Mouse (Mus musculus): ENCODE measurements at regions not wholly inside any gene's neighbourhood (a gene's known extent, or its start where the extent isn't known, plus 50 kb on each side); places are given as distances from the start of the nearest gene placed in this dataset.
A peak's percentile ranks its signal among the peaks of the same experiment; 100 is the strongest.

GRCm38 (mm10) chr10:26434586-26434985, 58.8 kb upstream of the L3mbtl3 start:
- no peak for DNase-seq (ENCODE audit: low spot score)

- no peak for DNase-seq (ENCODE audit: low spot score)
Measured at GRCm38 (mm10) chr10:26440720-26441119, 64.9 kb upstream of the L3mbtl3 start.

DNA sequence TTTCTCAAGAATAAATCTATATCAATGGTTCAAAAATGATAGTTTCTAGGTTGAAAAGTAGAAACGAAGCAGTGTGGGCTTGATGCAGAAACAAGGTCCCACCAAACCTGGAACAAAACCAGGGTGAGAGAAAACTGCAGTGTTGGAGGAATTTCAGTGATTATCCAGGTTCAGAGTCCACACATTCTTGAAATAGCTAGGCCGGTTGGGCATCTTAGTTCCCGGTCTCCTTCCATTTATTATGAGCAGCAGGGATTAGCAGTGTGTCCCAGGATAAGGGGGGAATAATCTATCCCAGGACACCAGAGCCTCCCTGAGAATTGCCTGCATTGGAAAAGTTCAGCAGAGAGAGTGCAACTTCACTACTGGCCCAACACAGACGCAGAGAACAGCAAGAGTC, 108.5 kb upstream of the L3mbtl3 start:
- no peak for DNase-seq (ENCODE audit: low spot score)

DNA sequence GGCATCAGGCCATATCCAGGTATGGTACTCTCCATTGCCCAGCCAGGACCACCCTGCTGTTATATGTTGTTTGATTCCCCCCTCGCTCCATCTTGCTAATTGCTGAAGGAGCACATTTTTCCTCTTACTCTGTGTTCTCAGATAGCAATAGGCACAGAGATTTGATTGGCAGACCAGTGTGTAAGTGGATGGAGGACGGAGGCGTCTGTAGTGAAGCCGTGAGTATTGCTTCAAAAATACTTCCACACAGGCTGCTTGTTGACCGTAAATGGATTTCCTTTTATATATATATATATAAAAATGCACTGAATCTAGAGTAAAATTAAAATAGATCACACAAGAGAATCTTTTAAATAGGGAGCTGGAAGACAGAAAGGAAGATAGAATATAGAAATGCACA, 115.6 kb upstream of the L3mbtl3 start:
- DNase-seq (ENCODE audit: low spot score), result no peak

GRCm38 (mm10) chr10:26492146-26492545, 116.4 kb upstream of the L3mbtl3 start:
- no peak for DNase-seq (ENCODE audit: low spot score)

- DNase-seq (ENCODE audit: low spot score), result no peak
Measured at GRCm38 (mm10) chr10:26492856-26493484, 117.2 kb upstream of the L3mbtl3 start.

GRCm38 (mm10) chr10:26493801-26494200, 118.0 kb upstream of the L3mbtl3 start:
- DNase-seq (ENCODE audit: low spot score), result no peak

DNA sequence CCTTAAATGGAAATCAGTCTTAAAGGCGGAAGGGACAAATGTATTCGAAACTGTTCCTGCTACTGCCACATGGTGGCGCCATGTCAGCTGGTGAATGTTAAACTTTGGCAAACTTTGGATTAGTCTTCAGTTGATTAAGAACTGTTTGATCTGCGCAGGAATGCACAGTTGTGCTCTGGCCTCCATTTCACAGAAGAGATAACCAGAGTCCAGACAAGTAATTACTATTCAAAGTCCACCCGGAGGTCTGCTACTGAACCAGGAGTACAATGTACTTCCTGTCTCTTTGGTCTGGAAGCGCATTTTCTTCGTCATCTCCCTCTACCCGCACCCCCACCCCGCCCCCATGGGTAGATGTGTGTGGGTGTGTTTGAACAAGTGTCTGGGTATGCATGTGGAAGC, 118.6 kb upstream of the L3mbtl3 start:
- DNase-seq (ENCODE audit: low spot score), result no peak

- no peak for DNase-seq (ENCODE audit: low spot score)
Measured at GRCm38 (mm10) chr10:26500265-26500935, 124.6 kb upstream of the L3mbtl3 start.

GRCm38 (mm10) chr10:26520879-26521278, 145.1 kb upstream of the L3mbtl3 start:
- no peak for DNase-seq (ENCODE audit: low spot score)

DNA sequence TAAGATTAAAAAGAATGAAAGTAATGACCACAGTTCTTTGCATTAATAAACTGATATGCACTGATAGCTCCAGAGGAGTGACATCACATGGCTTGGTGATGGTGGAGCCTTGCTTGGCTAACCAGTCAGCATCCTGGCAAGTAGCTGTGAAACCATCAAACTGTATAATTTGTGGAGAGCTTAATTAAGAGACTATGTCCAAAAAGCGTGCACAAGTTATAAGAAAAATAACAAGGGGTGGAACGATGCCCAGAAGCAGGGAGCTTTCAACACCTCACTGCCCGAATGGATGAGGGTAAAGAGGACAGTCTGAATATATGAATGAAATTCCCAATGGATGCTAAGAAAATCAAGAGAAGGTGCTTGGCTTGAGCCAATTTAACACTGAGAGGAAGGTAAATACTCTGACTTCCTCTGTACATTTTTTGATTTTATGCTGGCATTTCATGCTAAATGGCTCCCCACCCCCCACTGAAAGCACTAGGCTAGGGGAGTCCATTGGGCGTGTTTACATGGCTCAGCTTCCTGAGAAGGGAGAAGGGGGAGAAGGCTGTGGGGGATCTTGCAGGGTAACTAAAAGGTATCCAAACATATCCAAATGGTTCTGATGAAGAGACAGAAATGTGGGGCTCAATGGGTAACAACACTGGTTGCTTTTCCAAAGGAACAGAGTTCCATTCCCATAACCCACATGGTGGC, 150.2 kb upstream of the L3mbtl3 start:
- no peak for DNase-seq (ENCODE audit: low spot score)

DNA sequence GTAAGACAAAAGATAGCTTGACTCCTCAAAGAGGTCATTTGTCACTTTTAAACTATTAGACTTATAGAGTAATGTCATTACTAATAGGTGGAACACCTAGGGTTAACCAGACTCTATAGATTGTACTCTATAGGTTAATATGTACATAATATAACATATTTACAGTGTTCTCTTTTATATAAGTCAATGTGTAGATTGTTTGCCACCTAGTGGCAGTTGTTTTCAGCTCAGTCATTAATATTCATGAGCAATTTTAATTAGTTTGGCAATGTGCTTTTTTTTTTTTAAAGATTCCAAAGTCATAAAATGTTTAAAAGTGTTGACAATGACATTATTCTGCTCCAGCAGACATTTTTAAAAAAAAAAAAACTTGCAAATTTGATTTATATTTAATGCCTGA, 164.4 kb upstream of the L3mbtl3 start:
- DNase-seq (ENCODE audit: low spot score), result no peak

- DNase-seq (ENCODE audit: low spot score), result no peak
Measured at GRCm38 (mm10) chr10:26544061-26544460, 168.3 kb upstream of the L3mbtl3 start.

DNA sequence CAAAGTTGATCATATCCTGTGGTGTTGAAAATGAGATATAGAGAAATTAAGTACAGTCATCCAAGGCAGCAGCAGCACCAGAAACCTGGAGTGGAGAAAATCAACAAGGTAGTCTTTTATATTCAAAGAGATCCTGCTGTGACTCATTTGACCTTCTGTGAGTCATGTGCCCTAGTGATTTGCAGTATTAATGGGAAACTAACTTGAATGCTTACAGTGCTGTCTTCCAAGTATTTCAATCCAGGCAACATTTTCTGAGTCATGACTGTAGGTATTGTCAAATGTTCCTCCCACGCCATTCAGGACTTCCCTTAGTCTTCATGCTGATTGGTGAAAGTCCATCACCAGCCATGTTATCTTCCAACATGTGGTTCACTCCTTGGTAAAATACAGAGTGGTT, 169.0 kb upstream of the L3mbtl3 start:
- no peak for DNase-seq (ENCODE audit: low spot score)

- DNase-seq (ENCODE audit: low spot score), result no peak
Measured at GRCm38 (mm10) chr10:26556246-26556645, 180.5 kb upstream of the L3mbtl3 start.

- no peak for DNase-seq (ENCODE audit: low spot score)
Measured at GRCm38 (mm10) chr10:26558118-26558517, 182.3 kb upstream of the L3mbtl3 start.

DNA sequence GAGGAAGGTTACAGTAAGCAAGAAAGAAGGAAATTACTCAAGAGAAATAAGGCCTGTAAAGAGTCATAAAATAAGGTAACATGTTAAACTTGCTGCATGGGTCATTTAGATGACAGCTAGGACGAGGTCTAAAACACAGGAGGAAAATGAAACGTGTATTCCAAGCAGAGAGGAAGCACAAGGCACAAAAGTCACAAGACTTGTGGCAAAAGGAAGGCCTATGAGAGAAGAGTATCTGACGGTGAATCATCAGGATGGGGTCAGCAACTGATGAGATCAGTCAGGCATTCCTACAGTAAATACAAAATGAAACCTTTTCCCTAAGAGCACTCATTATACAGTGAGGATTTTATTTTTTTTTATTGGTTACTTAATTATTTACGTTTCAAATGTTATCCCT, 183.6 kb upstream of the L3mbtl3 start:
- no peak for DNase-seq (ENCODE audit: low spot score)

DNA sequence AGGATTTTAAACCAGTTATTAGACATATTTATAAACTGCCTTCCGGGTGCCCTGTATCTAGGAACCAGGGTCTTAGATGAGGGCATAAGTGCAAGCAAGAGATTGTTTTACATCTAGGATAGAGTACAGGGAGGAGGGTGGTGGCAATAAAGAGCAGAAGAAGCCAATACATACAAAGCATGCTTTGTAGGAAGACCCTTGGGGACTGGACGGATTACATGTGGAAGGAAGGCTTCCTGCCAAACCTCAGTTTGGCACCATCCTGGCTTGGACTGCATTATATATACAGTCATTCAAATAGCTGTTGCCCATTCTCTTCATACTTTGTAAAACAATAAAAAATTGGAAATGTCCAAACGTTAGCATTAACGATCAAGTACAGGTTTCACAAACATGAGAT, 184.7 kb upstream of the L3mbtl3 start:
- no peak for DNase-seq (ENCODE audit: low spot score)

DNA sequence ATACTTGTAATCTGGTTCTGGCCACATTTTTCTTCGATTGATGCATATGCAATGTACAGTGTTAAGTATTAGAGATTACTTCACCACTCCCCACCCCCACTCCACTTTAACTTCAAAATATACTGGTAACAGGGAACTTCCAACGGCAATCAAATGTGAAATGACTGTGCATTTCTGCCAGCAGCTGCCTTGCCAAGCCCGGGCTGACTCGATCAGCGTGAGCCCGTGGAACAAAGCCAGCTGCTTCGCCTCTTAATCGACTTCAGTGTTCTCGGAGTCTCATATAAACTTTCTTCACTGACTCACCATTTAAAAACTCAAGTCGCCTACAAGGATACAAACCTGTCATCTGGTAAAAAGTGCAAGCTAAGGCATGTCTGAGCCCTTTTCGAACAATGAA, 188.7 kb upstream of the L3mbtl3 start:
- peak; percentile 38 for DNase-seq (ENCODE audit: low spot score)

DNA sequence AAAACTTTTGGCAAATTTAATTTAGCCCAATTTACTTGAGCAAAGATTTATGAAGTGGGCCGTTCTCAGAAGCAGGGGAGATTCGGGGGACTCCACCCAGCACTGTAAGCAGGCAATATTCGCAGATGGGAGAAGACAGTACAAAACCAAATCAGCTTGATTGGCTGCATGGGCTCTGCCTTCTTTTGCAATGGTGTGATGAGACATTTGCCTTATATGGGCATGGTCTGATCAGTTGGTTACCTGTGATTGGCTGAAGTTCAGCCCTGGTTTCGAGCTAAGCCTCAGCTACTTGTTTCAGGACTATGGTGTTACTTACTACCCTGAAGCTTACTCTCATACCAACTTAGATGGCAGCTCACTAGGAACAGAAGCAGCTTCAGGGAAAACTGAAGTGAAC, 185.6 kb upstream of the Arhgap18 start:
- DNase-seq (ENCODE audit: low spot score), result no peak

- no peak for DNase-seq (ENCODE audit: low spot score)
Measured at GRCm38 (mm10) chr10:26570468-26570867, 182.8 kb upstream of the Arhgap18 start.

- no peak for DNase-seq (ENCODE audit: low spot score)
Measured at GRCm38 (mm10) chr10:26571377-26571776, 181.8 kb upstream of the Arhgap18 start.

GRCm38 (mm10) chr10:26576153-26576552, 177.1 kb upstream of the Arhgap18 start:
- no peak for DNase-seq (ENCODE audit: low spot score)
